Mouse (Mus musculus) lung, postnatal 0 days (tissue): ENCODE measurements around the gene Gm49373. TPM values are rescaled to one million over a fixed set of nuclear protein-coding genes. Genes with fewer than 3 reads are reported as not detected.

ENCODE experiments used
- ATAC-seq: fragments of 200-750 bp; cut with Nextera tagmentation; 2 replicates; pipeline ENCODE4 v1.8.0; 2017; ENCODE audit warnings: moderate library complexity
- DNase-seq: peaks from one replicate; pipeline ENCODE4 v3.0.0-alpha.2; 2016; ENCODE audit warnings: low spot score
- H3K27ac ChIP-seq: fragments of 300-500 bp; sonication (generic); 2 replicates; pipeline ENCODE4 v1.5.1; 2014; ENCODE audit warnings: antibody characterized with exemption, mild to moderate bottlenecking, low read length, mixed read lengths
- H3K27me3 ChIP-seq: fragments of 300-500 bp; sonication (generic); replicated peaks from 2 replicates; pipeline ENCODE4 v1.6.1; 2014; ENCODE audit warnings: low read length, mixed read lengths; ENCODE audit not compliant: insufficient read depth
- H3K36me3 ChIP-seq: fragments of 300-500 bp; sonication (generic); 2 replicates; pipeline ENCODE4 v1.6.1; 2014; ENCODE audit warnings: low read length, mixed read lengths; ENCODE audit not compliant: insufficient read depth
- H3K4me1 ChIP-seq: fragments of 300-500 bp; sonication (generic); 2 replicates; pipeline ENCODE4 v1.6.1; 2014; ENCODE audit warnings: antibody characterized with exemption, low read depth, low read length, mixed read lengths; ENCODE audit not compliant: insufficient read depth
- H3K4me2 ChIP-seq: fragments of 300-500 bp; sonication (generic); replicated peaks from 2 replicates; pipeline ENCODE4 v1.6.1; 2014; ENCODE audit warnings: low read depth, mild to moderate bottlenecking, low read length, moderate library complexity, mixed read lengths
- H3K4me3 ChIP-seq: fragments of 300-500 bp; sonication (generic); 2 replicates; pipeline ENCODE4 v1.5.1; 2014; ENCODE audit warnings: low read depth, low read length
- H3K9ac ChIP-seq: fragments of 300-500 bp; sonication (generic); replicated peaks from 2 replicates; pipeline ENCODE4 v1.6.1; 2014; ENCODE audit warnings: low read depth, mild to moderate bottlenecking
- H3K9me3 ChIP-seq: fragments of 300-500 bp; sonication (generic); 2 replicates; pipeline ENCODE4 v1.6.1; 2016; ENCODE audit warnings: low read length, mixed read lengths
- CTCF ChIP-seq: IDR thresholded peaks from 2 replicates; pipeline ENCODE4 v1.5.1; 2016; ENCODE audit warnings: antibody characterized with exemption, mild to moderate bottlenecking
- EP300 ChIP-seq: IDR thresholded peaks from 2 replicates; pipeline ENCODE4 v1.6.1; 2016; ENCODE audit warnings: antibody characterized with exemption, mild to moderate bottlenecking, control low read depth
- WGBS: fragments of 180-500 bp; shearing (Covaris S2); extraction: QIAGEN DNeasy Blood & Tissue Kit; methylation state at CpG from one replicate; pipeline ENCODE4 v1.1.7; 2014; 5-methylcytosine and 5-hydroxymethylcytosine counted together
- polyA plus RNA-seq: library from polyadenylated mRNA; unstranded; fragments of >200 nt; fragmentation: Nextera tagmentation; extraction: Ambion mirVana; gene quantifications from 2 replicates; pipeline ENCODE4 v1.2.1, GENCODE M21; 2015

Gm49373 gene
- polyA plus RNA-seq, 1 experiment from 2014 or later: 0.11 TPM

GRCm38 (mm10) chr9:21107607-21108237 is 34.8 kb upstream of the Gm49373 start:
- Histone ChIP-seq H3K4me1 (no peaks in the 10 kb centered on the region), H3K9me3 (no peaks in the 10 kb centered on the region), H3K27ac (no peak overlapping the region), H3K27me3 (no peaks in the 10 kb centered on the region), H3K36me3 (no peaks in the 10 kb centered on the region), H3K9ac (no peak overlapping the region), H3K4me3 (no peak overlapping the region), H3K4me2 (no peak overlapping the region)
- no peak for ATAC-seq
- DNase-seq: no peak
- no peak for TF ChIP-seq CTCF
- no peak for TF ChIP-seq EP300
- 44% methylated on average over 23 of the region's 23 CpGs for WGBS

GRCm38 (mm10) chr9:21105760-21106564 is 33.1 kb upstream of the Gm49373 start:
- H3K9ac ChIP-seq: no peak overlapping the region
- WGBS: 76% methylated on average over 5 of the region's 5 CpGs
- TF ChIP-seq CTCF (no peak), EP300 (no peak)

GRCm38 (mm10) chr9:21104814-21105213 is 31.9 kb upstream of the Gm49373 start:
- no peak for ATAC-seq
- H3K27me3 ChIP-seq: no peaks in the 10 kb centered on the region
- WGBS: 89% methylated on average over 6 of the region's 6 CpGs

More at GRCm38 (mm10) chr9:21105760-21106564, 33.1 kb upstream of the Gm49373 start:
- Histone ChIP-seq H3K4me2 (no peak overlapping the region), H3K4me3 (no peak overlapping the region), H3K9me3 (no peaks in the 10 kb centered on the region), H3K27ac (no peak overlapping the region), H3K36me3 (no peaks in the 10 kb centered on the region), H3K27me3 (no peaks in the 10 kb centered on the region), H3K4me1 (no peaks in the 10 kb centered on the region)
- no peak for ATAC-seq
- no peak for DNase-seq

GRCm38 (mm10) chr9:21102076-21102475 is 29.2 kb upstream of the Gm49373 start:
- no peaks in the 10 kb centered on the region for H3K27me3 ChIP-seq
- no peaks in the 10 kb centered on the region for H3K4me1 ChIP-seq
- TF ChIP-seq EP300 (no peak), CTCF (no peak)
- H3K4me2 ChIP-seq: no peak overlapping the region
- no peak overlapping the region for H3K27ac ChIP-seq
- H3K9me3 ChIP-seq: no peaks in the 10 kb centered on the region
- ATAC-seq (no peak), DNase-seq (no peak)
- H3K36me3 ChIP-seq: no peaks in the 10 kb centered on the region
- H3K9ac ChIP-seq: no peak overlapping the region
- no peak overlapping the region for H3K4me3 ChIP-seq
- WGBS: 87% methylated on average over 2 of the region's 2 CpGs

More at GRCm38 (mm10) chr9:21104814-21105213, 31.9 kb upstream of the Gm49373 start:
- no peaks in the 10 kb centered on the region for H3K9me3 ChIP-seq
- H3K36me3 ChIP-seq: no peaks in the 10 kb centered on the region
- no peak overlapping the region for H3K4me3 ChIP-seq
- H3K4me1 ChIP-seq: no peaks in the 10 kb centered on the region
- TF ChIP-seq EP300 (no peak), CTCF (no peak)
- H3K27ac ChIP-seq: no peak overlapping the region
- H3K4me2 ChIP-seq: no peak overlapping the region
- no peak overlapping the region for H3K9ac ChIP-seq
- no peak for DNase-seq

GRCm38 (mm10) chr9:21100447-21101161 is 27.7 kb upstream of the Gm49373 start:
- H3K4me1 ChIP-seq: no peaks in the 10 kb centered on the region
- DNase-seq (no peak), ATAC-seq (no peak)
- no peak for TF ChIP-seq CTCF
- no peak for TF ChIP-seq EP300
- no peak overlapping the region for H3K27ac ChIP-seq
- no peaks in the 10 kb centered on the region for H3K27me3 ChIP-seq
- no peak overlapping the region for H3K4me2 ChIP-seq
- H3K9ac ChIP-seq: no peak overlapping the region
- H3K9me3 ChIP-seq: no peaks in the 10 kb centered on the region
- H3K4me3 ChIP-seq: no peak overlapping the region
- no peaks in the 10 kb centered on the region for H3K36me3 ChIP-seq
- 33% methylated on average over 15 of the region's 15 CpGs for WGBS

GRCm38 (mm10) chr9:21097793-21098192 is 24.9 kb upstream of the Gm49373 start:
- 69% methylated on average over 8 of the region's 8 CpGs for WGBS
- H3K27ac ChIP-seq: no peak overlapping the region
- H3K4me2 ChIP-seq: no peak overlapping the region
- no peaks in the 10 kb centered on the region for H3K27me3 ChIP-seq
- no peak for ATAC-seq
- H3K4me3 ChIP-seq: no peak overlapping the region
- H3K4me1 ChIP-seq: no peaks in the 10 kb centered on the region
- no peaks in the 10 kb centered on the region for H3K36me3 ChIP-seq
- no peaks in the 10 kb centered on the region for H3K9me3 ChIP-seq
- no peak overlapping the region for H3K9ac ChIP-seq
- TF ChIP-seq EP300: no peak
- TF ChIP-seq CTCF: no peak
- DNase-seq: peak; percentile 14
